Mouse (Mus musculus) heart, postnatal 4 days (tissue): ENCODE data around the gene Hck. TPM values are rescaled to one million over a fixed set of nuclear protein-coding genes. Genes with fewer than 3 reads are reported as not detected.

Experiments used
- DNase-seq: peaks from one replicate; pipeline ENCODE4 v3.0.0; 2021
- total RNA-seq, 2 experiments: library from RNA; stranded (reverse); gene quantifications; 2 replicates each; pipeline ENCODE4 v1.2.3; 2021

Gene Hck
- total RNA-seq, 2 experiments from 2014 or later = 1.1 to 1.2 TPM

DNA sequence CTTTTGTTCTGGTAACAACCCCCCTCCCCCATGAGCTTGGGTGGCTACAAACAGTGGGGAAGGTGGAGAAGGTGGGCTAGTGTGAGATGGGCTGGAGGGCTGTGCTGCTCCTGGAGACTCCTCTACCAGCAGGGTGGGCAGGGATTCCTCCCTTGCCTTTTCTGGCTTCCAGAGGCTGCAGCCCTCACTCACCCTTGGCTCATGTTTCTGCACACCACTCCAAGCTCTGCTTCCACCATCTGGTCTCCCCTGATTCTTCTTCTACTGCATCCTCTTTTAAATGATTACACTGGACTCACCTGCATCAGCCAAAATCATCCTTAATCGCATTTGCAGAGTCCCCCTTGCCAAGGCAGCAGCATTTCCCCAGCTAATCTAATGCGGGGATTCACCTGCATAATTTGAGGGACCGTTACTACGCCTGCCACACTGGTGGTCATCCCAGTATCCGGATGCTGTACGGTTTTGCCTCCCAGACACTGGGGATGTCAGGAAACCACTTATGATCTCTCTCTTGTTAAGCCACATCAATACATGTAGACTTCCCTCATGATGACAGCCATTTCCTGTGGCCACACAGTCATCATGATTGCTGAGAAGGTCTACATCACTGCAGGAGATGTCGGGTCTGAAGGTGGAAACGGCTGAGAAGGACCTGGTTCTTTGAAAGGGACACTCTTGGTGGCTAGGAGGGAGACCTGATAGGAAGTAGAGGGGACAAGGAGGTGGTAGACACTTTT is 43.8 kb downstream of the Hck start:
- no peak for DNase-seq

DNA sequence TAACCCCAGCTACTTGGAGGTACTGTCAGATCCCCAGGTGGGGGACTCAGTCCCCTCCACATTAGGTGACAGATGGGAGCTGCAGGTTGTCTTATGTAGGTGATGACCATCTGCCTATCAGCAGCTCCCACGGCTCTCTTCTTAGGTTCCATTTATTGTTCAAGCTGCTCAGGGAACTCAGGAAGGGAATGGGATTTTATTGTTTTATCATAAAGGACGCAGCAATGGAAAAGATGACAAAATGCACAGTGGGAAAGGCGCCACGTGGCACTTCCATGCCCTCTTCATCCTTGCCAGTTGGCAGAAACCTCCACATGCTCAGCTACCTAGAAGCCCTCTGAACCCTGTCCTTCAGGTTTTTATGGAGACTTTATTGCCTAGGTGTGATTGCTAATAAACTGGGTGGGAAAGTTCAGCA is 44.8 kb downstream of the Hck start:
- no peak for DNase-seq

DNA sequence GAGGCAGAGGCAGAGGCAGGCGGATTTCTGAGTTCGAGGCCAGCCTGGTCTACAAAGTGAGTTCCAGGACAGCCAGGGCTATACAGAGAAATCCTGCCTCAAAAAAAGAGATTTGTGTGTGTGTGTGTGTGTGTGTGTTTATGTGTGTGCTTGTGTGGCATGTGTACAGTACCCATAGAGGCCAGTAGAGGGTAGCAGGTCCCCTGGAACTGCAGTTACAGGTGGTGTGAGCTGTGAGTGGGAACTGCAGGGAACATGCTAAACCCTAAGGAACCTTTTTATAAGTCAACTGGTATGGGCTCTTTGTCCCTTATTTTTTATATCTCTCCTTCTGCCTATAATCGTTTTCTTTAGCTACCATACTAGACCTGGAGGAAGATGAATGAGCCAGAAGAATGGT is 49.0 kb downstream of the Hck start:
- no peak for DNase-seq

DNA sequence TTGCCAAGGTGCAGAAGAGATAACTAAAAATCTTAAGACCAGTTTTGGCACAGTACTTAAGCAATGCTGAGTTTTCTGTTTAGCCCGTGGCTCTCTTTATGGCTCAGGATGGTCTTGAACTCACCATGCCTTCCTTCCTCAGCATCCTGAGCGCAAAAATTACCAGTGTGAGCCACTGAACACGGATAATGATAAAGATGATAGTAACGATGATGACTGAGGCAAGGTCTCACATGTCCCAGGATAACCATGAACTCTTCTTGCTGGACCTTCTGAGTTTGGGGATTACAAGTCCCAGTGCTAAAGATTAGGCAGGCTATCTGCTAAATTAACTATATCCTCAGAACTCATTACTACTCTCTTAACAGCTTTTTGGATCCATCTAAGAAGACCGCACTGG is 51.9 kb downstream of the Hck start:
- DNase-seq = no peak

DNA sequence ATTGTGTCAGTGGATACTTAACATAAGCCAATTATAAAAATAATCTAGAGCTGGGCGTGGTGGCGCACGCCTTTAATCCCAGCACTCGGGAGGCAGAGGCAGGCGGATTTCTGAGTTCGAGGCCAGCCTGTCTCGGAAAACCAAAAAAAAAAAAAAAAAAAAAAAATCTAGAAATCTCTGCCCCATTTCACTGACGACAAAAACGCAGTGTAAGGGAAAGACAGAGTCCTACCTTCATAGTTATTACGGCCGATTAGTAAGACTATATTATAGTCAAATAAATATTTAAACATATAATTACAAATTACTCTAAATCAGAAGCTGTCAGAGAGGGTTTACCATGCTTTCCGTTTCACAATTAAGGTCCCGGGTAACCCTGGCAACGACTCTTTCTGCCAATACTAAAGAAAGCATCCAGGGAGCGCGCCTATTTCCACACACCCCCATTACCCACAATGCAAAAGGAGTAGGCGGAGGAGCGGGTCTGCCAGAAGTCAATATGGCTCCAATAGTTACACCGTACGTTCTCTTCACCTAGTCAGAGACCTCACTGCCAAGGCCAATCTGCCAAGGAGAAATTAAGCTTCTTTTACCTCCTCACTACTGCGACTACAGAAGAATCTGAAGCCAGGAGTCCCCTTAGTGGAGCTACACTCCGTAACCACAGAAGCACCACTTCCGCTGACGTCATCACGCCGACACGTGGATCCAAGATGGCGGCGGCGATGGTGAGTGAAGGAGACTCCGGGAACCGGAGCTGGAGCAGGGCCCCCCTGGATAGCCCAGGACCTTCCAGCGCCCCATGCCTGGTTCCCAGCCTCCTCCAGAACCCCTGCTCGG is 52.8 kb downstream of the Hck start, which contains the start of gene Tm9sf4:
Gene Tm9sf4, plus strand, starts transcription at position 460 of the 840 bp plus-strand sequence.
- DNase-seq = peak; percentile 92

DNA sequence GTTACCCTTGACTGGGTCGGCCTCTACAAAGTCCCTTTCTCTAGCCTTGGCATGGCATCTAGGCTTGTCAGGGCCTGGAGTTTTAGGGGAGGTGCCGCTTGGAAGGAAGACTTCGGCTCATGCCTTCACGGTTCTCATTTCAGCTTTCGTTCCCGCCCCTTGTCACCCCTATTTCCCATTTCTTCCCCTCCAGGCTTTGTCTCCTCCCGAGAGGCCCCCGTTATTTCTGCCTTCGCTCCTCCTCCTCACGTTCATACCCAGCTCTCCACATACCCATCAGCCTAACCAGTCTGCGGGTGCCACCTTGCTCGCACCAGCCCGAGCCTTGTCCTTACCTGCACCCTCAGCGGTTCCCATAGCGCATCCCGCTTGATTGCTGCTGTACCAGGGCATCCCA is 53.4 kb downstream of the Hck start:
- no peak for DNase-seq

DNA sequence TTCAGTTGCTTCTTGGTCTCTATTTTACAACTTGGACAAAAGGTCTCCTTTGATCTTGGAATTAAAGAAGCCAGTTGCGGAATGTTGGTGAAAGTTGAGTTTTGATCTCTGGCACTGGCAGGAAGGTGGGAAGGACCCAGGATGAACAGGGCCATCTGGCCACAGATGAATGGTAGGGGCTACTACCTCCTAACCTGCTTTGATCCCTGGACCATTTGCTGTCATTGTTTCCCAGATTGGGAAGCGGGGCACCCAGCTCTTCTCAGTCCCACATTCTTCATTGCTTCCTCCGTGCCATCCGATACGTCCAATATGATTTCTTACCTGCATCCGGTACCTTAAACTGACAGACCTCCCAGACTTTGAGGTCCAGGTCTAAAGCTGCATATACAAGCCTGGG is 58.9 kb downstream of the Hck start:
- no peak for DNase-seq

DNA sequence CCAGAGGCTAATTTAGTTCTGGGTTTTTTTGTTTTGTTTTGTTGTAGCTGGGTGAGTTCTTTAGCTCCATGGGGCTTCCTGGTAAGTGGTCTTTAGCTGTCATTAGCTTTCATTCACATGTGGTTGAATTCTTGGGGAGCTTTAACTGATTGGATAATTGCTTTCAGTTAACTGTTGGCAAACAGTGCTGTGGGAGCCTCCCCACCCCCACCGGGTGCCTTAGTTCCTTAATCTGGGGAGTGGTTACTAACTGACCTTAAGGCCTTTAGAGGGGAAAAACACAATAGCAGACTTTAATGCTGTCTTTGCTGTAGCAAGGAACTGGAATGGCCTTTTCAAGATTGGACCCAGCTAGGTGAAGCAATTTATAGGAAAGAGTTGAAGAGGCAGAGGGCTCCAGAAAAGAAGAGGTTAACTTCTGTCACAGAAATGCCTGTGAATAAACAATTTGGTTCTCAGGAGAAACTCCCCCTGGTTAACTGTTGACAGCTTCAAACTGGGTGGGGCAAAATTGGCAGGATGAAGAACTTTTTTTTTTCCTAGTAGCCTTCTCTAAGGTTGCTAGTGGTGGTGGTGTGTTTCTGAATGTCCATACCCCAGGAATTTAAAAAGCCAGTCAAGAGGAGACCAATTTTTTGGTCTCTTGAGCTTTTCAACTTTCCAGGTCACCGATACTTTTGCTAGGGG is 60.0 kb downstream of the Hck start:
- DNase-seq = no peak

DNA sequence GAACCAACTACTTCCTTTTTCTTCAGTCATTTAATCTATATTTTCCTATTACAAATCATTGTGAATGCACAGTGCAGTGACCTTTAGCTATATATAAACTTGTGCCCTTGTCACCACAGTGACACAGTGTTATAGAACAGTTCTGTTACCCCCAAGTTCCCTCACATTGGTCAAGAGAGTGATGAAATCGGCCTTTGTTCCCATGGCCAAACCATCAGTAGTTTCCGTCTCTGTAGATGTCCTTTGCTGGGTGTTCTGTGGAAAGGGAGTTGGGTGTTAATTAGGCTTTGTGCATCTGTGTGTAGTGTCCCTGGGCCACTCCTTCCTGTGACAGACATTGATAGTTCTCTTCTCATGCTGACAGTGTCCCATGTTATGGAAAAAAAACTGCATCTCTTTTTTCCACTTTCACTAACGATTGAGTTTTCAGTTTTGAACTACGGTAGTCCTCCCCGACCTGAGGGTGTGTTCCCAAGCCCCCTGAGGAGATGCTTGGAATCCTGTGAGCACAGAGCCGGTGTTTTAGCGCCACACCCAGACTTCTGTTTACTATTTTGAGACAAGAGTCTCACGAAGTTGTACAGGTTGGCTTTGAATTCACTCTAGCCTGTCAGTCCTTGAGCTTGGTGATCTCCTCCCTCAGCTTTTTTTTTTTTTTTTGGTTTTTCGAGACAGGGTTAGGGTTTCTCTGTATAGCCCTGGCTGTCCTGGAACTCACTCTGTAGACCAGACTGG is 62.4 kb downstream of the Hck start:
- DNase-seq = no peak

DNA sequence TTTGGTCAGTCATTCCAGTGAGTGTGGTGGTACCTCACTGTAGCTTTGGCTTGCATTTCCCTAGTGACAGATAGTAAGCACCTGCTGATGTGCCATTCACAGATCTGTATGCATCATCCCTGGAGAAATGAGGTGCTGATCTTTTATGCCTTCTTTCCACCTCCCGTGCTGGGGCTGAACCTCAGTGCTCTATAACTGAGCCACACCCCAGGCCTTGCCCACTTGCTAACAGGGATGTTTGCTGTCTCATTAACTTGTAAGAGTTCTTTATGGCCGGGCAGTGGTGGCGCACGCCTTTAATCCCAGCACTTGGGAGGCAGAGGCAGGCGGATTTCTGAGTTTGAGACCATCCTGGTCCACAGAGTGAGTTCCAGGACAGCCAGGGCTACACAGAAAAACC is 63.7 kb downstream of the Hck start:
- no peak for DNase-seq

DNA sequence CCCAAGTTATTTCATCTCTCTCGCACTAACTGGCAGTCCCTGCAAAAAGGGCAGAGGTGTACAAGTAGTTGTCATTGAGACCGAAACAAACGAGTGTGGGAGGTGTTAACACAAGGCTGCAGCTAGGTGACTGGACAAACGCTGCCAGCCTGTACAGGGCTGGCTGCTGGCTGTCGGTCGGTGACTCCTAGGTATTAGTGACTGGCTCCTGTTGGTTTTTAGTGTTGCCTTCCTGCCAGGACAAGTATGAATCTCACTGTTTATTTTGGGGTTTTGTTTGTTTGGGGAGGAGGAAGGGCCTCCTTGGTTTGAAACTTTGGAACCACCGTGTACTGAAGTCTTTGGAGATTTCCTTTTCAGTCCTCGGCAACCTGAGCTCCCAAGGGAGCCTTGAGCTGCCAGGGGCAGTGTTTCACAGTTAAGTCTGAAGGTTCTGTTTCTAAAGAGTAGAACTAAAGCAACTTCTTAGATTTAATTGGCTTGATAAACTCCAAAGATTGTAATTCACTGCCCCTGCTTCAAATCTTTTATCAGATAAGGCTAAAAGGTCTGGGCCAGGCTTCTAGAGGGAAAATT is 67.8 kb downstream of the Hck start:
- DNase-seq = no peak

DNA sequence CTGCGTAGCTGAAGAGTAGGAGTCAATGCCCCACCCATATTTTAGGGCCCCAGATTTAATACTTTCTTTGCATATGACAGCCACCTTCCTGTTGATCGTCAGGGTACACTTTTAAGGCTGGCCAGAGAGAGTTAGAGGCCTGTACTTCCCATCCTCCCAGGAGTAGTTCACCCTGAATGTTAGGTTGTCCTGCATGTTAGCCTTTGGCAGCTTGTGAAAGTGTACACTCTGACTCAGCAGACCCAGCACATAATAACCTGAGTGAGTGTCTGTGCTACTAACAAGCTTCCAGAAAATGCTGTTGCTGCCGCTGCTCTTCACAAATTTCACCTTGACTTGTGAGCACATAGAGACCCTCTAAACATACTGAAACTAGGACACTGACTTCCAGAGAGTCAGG is 68.9 kb downstream of the Hck start:
- no peak for DNase-seq

DNA sequence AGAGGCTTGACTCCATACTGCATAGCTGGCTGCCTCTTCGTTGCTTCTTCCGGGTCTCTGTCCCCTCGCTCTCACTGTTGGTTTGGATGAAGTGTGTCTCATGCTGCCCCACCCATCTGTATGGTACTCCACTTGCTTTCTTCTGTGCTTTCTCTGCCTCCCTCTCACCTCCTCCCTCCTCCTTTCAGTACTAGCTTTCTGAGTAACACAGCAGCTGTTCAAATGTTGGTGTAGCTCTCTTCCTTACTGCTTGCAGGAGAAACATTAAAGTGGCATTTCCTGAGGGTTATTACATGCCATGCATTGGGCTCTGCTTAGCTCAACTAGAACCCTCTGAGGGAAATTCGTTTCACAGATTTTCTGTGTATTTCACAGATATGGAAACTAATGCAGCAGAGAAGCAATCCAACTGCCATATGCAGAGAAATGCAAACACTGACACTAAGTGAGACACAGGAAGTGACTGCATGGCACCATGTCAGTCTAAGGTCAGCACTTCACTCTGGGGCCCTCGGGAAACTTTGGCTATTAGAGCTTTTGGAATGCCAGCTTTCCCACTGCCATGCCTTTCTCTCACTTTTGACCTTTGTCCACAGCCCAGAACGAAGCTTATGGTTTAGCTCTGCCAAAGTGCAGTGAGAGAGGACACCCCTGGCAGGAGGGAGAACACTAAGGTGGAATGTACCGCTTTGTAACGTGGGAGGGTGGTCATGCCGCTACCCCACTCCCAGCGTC is 71.0 kb downstream of the Hck start:
- no peak for DNase-seq

DNA sequence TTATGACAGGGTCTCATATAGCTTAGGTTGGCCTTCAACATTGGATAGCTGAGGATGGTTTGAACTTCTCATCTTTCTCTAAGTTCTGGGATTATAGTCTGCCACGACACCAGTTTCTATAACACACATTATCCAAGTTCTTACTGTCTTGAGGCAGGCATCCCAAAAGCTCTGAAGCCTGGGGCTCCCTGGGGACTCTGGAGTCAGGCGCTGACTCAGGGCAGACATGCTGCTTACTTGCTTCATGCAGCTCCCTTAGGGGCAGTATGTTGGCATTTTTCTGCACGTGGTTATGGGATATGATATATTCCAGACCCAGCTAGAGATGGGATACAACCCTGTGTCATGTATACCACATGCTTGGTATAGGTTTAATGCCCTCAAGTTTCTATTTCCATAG is 71.7 kb downstream of the Hck start:
- no peak for DNase-seq

DNA sequence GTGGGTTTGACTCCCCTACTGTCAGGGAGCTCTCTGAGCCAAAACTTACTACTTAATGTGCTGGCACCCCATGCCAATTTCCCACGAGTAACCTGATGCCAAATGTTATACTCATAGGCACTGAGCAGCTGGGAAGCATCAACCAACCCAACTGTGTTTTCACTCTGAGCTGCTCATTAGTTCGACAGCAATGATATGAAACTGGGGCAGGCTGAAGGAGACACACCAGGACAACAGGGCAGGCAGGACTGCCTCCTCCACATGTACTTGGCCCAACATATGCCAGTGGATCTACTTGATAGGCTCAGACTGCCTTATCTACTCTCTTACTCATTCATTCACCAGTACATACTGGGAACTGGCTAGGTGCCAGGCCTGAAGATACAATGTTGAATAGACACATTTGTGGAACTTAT is 77.9 kb downstream of the Hck start:
- peak; percentile 49 for DNase-seq

DNA sequence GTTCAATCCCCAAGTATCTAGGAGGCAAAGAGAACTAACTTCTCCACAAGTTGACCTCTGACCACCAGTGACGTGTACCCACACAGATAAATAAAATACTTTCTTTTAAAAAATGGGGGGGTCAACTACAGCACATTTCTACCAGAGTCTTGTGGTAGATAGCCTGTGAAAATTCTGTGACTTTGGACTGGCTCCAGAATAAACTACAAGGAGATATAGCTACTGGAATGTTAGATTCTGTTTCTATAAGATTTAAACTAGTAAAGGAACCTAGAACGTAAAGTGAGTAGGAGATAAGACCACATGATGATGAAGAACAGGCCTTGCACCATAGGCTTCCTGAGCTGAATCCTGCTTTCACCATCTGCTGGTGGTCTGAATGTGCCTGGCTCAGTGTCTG is 79.6 kb downstream of the Hck start:
- DNase-seq = no peak

DNA sequence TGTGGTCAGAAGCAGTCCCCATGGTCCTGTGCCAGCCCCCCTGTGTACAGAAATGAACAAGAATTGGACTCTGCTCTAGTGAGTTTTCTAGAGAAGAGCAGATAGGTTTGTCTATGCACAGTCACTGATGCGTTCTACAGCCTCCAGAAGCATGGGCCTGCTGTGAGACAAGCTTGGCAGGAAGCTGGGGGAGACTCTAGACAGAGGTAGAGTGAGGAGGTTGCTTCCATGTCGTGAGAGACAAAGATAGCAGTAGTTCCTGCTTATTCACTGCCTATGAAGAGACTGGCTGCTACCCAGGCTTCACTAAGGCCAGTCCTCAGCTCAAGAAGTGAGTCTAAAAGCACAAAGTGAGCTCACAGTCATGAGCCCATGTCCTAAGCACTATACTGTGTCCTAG is 83.0 kb downstream of the Hck start:
- no peak for DNase-seq

DNA sequence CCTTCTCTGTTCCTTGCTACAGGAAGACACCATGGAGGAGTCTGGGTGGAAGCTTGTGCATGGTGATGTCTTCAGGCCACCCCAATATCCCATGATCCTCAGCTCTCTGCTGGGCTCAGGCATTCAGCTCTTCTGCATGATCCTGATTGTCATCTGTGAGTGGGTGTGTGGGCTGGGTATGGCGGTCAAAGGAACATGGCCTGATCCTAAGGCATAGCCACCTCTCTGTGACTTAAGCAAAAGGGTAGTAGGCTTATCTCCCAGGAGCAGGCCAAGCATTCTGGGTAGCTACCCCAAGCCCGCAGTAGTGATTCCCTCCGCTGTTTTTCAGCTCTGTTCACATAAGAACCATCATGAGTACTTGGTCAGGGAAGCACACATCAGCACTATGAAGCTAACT is 86.0 kb downstream of the Hck start:
- DNase-seq = no peak

DNA sequence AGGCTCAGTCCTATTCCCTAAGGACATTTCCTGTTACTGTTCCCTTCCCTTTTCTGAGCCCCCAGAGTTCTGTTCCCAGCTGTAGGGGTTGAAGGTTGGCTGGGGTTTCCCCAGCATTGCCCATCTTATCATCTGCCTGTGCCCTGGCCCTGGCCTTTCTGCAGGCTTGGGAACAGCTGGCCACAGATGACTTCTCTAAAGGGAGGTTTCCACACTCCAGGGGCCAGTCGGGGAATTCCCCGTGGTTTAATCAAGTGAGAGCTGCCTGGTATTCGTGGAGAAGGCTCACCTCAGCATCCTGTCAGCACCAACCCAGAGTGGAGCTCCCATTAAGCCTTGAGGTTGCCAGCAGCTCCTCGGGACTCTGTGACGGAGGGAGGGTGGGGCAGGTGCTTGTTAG is 90.2 kb downstream of the Hck start:
- DNase-seq = no peak

DNA sequence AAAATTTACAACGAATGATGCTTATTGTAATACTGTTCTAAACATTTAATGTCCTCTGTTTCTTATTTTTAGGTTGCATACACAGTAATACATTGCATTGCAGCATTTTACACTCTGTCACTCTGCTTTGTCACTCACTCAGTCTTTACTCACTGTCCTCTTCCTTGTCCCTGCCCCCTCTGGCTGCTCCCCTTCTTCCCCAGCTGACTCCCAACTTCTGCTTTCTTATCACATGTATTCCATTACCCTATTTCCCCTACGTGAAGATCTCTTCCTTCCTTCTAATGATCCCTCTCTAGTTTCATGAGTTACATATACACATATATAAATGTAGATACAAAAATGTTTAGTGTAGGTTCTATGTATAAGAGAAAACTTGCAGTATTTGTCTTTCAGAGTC is 90.8 kb downstream of the Hck start:
- DNase-seq = no peak
